Mouse (Mus musculus): ENCODE data around the gene Atxn7l1.

The Atxn7l1 gene

DNA sequence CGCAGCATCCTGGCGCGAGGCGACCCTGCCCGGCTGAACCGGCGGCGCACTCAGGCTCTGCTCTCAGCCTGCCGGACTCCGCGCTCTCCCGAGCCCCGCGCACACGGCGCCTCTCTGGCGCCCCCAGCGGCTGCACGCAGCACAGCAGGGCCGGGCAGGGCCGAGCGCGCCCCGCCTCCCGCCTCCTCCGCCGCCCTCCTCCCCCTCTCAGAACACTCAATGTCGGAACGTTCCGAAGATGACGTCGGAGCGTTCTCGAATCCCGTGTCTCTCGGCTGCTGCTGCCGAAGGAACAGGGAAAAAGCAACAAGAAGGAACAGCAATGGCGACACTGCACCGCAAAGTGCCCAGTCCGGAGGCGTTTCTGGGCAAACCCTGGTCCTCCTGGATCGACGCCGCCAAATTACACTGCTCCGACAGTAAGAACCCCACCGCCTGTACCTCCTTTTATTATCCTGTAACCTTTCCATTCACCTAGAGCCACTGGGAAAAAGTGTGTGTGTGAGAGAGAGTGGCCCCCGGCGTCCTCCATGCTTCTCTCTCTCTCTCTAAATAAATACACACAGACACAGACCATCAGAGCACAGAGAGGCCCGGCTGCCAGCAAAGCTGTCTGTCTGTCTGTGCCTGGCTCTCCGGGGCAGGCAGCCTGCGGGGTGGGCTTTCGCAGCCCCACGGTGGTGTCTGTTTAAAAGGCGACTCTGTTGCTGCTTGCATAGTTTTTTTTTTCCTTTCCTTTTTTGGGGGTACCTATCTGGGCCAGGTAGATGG, at the start of gene Atxn7l1:
Atxn7l1 (plus strand) TSS at position 197 of the 771 bp plus-strand sequence.
- DNase-seq (ENCODE audit: low spot score), result peak; percentile 84

DNA sequence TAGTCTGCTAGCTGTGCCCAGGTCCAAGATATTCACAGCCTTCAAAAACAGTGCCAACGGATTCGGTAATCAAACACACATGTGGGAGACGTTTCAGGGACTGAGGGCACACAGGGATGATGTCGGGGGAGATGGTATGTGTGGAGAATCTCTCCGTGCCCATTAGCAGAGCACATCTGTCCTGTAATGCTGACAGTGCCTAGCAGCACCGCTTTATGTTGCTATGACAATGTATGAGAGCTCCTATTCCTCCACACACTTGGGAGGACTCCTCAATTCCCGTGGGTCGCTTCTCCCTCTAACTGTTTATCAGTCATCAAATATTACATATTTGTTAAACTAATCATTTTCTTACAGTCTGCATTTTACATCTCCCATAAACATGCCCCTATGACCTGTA, 45.9 kb upstream of the Atxn7l1 start:
- DNase-seq (ENCODE audit: low spot score), result no peak

DNA sequence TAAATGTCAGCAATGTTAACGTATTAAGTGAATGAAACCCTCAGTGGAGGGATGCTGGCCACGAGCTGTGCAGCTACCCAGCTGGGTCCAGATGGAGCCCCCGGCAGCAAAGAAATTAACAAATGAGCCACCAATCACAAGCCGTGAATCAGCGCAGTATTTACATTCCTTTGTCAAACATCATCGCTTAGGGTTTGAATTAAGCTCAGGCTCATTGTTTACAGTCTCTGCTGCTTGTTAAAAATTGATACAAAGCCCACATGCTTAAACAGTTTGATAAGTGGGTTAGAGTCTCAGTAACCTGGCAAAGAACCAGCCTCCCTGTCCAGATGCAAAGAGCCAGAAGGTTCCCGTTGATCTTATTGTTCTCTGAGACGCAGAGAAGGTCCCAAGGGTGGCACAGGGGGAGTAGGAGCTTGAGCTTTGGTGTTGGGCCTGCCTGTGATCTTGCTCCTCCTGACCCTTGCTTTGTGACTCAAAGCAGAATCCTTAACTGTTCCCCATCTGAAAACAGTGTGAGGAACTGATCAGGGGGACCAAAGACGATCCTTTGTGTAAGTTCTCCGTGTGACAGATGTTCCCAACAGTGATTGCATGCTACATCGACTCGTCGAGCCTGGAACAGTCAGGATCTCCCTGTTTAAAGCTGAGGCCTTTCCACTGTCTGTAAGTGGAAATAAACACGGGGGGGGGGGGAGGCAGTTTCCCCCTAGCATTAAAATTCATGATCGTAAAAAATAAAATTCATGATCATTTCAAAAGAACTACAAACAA, 45.0 kb upstream of the Atxn7l1 start:
- DNase-seq (ENCODE audit: low spot score), result no peak

DNA sequence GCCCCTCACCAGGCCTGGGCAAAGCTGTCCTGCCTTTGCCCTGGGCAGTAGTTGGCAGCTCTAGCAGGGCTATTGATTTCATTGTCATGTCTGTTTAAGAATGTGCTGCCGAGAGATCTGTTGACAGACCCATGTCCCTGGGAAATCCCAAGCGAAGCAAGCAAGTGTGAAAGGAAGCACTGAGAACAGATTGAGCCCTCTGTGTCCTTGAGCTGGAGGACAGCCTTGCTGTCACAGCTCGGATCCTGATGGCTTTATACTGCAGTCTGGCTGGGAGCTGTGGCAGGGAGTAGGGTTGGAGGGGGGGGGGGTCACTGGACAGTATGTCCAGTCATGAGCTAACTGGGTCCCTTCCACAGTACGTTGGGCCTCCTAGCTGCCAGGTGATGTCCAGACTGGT, 41.8 kb upstream of the Atxn7l1 start:
- no peak for DNase-seq (ENCODE audit: low spot score)

DNA sequence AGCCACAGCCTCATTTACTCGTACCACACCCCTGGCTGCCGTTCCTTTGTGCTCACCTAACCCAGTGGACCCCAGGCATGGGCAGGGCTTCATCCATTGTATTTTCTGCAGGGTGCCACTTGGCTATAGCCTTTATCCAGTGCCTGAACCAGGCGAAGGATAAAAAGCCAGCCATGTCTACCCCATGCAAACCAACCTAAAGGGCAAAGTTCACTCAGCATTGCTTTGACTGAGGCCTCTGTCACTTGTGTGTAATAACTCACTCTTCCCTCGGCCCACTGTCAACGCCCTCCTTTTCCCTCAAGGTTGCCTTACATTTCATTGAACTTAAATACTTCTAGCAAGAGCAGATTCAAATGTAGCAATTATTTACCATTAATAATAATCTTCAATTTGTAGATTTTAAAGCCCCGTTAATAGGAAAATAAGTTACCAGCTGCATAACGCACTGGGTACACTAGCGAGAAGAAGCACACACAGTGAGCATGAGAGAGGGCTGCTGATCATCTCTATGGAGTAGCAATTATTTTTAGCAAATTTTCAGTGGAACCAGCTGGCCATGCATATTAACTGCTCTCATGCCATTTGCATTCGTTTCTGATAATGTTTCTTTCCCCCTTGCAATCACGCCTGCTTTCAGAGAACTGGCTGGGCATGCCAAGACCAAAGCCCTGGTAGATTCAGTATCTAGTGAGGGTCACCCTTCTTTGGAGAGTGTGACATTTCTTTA, 40.9 kb upstream of the Atxn7l1 start:
- DNase-seq (ENCODE audit: low spot score), result no peak

DNA sequence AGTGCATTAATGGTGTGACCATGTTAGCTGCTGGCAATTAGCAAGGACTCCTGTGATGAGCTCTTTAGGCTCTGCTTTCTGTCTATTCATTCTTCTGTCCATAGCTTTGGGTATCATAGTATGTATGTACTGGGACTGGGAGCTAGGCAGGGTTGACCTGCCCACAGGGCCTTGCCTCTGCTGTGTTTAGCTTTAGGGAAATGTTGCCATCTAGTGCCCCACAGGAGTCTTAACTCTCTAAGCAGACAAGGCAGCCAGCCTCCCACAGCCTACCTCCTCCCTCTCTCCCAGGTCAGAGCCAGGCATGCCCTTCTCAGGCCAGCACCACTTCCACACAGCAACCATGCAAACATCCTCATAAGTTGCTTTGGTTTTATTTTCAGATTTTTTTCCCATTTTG, 38.0 kb upstream of the Atxn7l1 start:
- no peak for DNase-seq (ENCODE audit: low spot score)

DNA sequence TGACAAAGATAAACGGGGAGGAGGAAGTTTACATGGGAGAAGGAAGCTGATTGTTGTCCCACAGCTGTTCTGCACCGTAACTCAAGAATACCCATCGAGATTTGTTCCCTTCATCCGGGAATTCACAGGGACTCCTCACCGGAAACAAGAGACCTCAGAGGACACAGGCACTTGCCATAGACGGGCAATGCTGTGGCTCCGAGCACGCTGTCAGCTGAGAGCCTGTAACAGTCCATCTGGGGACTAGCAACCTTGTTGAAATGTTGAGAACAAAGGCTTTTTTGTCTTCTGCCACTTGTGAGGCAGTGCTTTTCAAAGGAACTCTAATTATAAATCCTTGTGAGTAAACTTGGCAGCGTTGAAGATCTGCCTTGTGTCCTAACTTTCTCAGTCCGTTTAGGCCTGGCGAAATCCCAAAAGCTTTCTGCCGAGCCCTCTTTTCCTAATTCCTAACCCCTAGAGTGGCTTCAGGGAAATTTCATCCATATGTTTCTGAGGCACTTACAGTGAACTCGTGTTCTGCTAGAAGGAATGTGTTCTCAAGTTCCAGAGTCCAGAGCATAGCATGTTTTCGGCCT, 36.5 kb upstream of the Atxn7l1 start:
- no peak for DNase-seq (ENCODE audit: low spot score)

DNA sequence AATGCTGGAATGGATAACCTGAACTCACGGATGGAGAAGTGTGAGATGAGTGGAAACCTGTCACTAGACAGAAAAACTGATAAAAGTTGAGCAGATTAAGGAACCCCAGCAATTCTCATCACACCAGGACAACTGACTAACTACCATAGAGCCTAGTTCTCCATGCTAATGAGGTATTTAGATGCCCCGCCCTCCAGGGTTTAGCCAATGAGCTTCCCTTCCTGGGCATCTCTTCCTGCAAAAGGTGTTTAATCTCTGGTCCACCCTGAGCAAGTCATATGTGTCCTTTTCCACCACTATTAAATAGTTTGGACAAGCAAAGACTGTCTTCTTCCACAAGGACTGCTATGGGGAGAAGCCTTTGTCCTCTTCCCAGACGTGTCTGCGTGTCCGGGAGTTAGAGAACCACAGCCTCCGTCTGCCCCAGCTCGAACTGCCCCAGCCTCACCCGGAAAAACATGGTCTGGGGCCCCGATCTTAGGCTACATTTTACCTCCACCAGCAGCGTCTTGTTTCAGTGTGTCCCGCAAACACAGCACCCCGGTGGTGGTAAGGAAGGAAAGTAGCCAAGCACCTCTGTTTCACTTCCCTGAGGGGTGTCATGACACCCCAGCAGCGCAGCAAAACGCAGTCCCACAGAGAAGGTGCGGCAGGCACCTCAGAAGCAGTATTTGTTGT, 28.7 kb upstream of the Atxn7l1 start:
- DNase-seq (ENCODE audit: low spot score), result no peak

DNA sequence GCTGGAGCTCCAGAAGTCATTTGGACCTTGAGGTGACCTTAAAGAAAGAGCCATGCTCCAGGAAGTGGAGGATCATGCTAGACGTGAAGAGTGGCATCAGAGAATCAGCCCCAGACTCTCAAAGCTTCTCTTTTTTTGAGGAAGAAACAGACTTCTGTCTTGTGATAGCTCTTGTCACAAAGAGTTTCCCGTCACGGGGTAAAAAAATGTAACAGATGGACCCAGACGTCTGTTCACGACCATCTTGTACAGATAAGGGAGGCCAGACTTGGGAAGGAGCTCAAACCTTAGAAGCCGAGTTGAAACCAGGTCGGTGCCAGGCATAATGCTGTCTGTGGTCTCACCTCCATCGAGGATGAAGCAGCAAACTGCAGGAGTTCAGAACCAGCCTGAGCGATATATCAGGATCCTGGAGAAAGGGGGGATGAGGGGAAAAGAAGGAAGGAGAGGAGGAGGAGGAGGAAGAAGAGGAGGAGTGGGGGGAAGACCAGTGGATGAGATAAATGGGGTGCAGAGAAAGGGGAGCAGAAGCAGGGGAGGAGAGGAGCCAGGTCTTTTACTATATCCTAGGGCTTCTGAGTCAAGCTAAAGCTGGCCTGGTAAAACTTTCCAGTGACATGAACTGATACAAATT, 21.8 kb upstream of the Atxn7l1 start:
- no peak for DNase-seq (ENCODE audit: low spot score)

DNA sequence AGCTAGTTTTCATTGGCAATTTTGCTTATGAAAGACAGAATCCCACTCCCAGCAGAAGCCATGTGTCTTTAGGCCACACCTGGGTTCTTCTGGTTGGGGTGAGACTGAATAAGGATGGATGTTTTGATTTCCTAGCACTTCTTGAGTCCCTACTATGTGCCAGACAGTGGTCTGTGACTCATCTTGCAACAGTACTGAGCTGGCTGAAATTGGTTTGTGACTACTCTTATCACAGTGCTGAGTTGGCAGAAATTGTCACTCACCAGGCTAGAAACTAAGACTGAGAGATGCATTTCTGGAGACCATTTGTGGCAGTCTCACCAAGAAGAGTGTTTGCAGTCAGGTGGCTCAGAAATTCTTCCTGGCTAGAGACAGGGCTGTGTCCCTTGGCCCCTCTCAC, 21.2 kb upstream of the Atxn7l1 start:
- no peak for DNase-seq (ENCODE audit: low spot score)

DNA sequence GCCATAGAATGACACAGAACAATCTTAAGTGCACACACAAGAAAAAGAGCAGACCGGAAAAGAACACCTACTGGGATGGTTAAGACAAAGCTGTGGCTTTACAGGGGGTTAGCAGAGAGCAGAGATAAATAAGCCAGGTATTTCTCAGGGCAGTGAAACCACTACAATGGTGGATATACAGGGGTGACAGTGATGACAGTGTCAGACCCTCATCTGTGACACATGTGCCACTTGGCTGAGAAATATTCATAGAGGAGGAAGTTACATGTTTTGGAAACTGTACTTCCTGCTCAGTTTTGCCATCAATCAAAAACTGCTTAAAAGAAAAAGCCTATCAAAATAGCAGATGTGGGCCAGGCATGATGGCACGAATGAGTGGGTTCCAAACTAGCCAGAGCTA, 19.4 kb upstream of the Atxn7l1 start:
- DNase-seq (ENCODE audit: low spot score), result no peak

DNA sequence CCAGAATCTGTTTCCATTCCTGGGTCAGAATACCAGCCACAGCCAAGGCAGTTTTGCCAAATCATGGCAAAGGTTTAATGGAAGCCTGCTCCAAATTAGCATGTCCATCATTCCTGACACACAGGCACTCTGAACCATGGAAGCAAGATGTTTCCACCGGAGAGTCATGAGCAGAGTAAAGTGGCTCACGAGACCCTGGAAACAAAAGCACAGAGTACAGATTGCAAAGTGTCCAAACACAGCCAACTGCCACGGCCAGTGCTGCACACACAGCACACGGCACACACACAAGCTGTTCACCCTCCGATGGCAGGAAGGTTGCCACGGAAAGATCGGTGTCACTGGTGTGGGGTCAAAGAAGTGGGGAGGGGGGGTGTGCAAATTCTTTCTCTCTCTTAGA, 18.8 kb upstream of the Atxn7l1 start:
- DNase-seq (ENCODE audit: low spot score), result no peak

DNA sequence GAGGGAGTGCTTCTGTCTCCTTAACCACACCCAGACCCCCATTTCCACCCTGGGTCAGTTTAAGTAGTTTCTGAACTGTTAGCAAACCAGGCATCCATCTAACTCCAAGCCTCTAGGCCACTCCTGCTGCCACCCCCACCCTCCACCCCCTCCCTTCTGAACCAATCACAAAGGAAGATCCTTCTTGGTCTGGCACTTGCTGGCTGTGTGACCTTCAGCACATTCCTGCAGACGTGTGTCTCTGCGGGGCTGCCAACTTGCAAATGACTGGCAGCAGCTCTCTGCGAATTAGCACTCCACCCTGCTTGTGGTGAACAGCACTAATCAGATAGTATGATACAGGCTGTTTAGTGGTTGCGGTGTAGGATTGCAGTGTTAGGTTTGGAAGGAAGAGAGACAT, 18.1 kb upstream of the Atxn7l1 start:
- no peak for DNase-seq (ENCODE audit: low spot score)

DNA sequence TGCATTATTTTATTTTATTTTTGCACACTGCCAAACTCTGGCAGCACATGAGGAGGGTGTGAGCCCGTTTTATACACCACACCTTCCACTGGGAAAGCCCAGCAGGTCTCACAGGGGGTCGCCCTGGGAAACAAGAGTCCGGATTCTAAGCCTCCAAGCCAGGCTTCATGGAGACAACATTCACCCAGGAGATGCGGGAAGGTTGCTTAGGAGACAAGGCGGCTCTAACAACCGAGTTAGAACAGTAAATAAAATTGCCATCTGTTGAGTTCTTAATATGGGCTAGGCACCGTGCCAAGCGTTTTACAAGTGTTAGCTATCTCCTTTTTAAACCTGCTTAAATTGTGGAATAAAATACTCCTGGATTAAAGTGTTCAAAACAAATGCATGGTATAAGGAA, 17.1 kb upstream of the Atxn7l1 start:
- DNase-seq (ENCODE audit: low spot score), result no peak

DNA sequence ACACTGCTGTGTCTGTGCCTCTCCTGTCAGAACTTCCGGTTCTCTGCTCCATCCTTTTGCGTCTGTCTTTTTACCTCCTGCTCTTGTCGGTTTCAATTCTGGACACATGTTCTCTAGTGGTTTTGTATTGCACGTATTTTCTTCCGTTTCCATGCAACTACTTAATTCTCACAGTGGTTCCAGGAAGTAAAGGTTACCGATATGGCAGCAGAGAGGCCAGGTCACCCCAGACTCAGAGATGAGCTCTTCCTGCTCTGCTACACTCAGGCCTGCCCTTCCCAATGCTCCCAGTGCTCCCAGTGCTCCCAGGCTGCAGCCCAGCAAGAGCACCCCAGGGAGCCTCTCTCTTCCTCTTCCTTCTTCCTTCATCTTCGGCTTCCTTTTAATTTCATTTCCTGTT, 15.7 kb upstream of the Atxn7l1 start:
- DNase-seq (ENCODE audit: low spot score), result no peak

DNA sequence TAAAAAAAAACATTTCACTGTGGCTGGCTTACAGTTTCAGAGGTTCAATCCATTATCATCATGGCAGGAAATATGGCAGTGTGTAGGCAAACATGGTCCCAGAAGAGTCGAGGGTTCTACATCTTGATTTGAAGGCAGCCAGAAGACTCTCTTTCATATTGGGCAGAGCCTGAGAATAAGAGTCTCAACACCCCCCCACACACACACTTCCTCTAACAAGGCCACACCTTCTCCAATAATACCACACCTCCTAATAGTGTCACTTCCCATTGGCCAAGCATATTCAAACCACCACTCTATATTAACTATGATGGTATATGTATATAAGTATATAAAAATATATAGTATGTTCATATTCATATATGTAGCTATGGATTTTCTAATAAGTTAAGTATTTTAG, 9.6 kb upstream of the Atxn7l1 start:
- DNase-seq (ENCODE audit: low spot score), result no peak

DNA sequence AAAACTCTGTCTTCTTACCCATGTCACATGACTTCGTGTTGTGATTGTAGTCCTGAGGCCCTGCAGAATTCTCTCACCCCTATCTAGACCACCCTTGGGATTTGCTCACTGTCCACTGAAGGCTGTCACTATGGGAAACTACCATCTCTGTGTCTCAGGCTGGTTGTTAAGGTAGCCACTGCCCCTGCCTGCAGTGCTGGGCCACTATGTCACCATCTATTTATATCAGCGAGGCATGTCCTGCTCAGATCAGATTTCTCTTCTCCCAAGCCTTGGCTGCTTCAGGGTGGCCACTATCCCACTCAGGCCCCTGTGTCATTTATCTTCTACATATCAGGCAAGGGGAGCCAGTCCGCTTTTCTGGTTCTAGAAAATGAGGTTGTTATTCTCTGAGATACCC, 8.4 kb upstream of the Atxn7l1 start:
- DNase-seq (ENCODE audit: low spot score), result no peak

DNA sequence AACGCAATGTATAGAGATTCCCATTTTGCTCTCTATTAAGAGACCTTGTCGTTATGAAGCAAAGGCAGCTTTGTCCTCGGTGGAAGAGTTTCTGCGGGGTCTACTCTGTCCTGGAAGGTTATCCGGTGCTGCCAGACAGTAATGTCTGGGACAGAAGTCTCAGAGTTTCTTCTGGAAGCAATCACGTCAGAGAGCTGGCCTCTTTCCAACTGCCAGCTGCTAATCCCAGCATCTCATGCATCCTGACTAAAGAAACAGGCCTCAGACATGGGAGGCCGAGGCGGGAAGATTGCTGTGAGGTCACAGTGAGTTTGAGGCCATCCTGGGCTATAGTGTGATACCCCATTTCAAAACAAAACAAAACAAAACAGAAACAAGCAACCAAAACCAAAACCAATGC, 3.0 kb upstream of the Atxn7l1 start:
- no peak for DNase-seq (ENCODE audit: low spot score)

DNA sequence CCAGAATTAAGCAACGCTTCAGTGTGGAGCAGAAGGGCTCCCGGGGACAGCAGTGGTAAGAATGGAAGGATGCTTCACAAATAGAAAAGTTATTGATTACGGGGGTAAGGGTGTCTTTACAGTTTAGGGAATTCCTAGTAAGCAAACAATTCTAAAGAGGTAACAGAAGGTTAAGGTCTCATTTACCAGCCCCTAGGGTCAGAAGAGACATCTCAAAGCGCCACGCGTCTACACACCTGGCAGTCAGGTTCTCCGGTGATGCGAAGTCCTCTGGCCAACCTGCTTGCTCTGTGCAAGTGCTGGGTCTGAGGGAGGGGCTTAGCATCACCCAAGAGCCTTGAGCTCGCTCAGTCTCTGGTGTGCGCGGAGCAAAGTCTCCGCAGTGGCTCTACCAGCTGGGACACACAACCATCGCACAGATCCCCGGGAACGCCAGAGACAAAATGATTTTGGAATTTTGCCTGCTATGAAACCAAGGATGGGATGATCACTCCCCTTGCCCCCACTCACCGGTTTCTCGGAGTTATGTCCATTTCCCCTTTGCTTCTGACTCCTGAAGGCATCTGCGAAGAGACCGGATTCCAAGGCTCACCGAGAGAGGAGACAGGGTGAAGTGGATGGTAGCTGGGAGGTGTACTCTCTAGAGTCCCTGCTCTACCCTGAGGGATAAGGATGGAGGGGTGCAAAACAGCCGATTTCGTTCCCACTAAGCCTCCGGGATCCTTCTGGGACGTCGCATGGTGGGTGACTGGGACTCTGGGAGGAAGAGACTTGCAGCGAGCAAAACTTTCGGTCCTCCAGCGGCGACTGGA, 665 bp upstream of the Atxn7l1 start:
- DNase-seq (ENCODE audit: low spot score), result no peak

DNA sequence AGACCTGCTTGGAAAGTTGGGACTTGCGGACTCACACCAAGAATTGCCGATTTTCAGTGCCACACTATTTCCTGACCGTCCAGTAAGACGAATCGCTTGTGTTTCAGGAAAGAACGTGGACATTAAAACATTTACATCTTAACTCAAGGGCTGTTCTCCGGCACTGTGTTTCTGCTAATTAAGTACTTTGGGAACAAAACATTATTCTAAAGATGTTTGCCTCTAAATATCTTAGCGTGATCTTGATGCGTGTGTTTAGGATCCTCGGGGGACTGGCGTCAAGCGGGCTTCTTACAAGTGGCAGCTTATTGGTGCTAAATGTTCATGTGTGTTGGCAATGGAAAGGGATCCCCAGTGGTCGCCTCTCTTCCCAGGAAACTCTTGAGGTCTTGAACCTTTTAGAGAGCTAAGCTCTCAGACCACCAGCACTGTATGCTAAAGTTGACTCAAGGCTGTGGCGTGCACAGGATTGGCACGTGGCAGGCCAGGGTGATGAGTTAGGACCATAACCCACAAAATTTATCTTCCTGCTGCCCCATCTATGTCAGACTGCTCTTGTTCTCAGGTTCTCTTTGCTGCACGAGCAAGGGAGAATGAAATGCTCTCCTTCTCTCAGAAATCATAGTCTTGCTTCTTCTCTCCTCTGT, 2.2 kb downstream of the Atxn7l1 start:
- DNase-seq (ENCODE audit: low spot score), result no peak

All from spleen, adult 12 weeks (tissue).